Mouse (Mus musculus): ENCODE results near the gene Slc26a6.

DNA sequence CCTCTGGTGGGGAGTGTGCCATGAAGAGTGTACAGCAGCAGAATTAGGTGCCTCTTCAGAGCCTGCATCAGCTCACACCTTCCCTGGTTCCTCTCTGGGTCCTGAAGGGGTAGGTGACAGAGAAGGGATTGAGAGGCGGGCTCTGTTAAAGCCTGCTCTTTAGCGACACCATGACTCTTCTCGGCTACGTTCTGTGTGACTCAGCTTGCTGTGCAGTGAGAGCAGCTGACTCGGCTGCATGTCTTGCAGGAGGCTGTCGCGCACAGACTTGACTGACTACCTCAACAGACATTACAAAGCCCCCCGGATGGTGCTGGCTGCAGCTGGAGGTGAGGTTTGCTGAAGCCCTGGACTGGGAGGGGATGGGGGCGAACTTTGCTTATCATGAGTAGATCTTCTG, 92.0 kb downstream of the Slc26a6 start:
- TF ChIP-seq POLR2A (IDR thresholded peaks at IDR 0.05; ENCODE audit: borderline replicate concordance, extremely low read depth, insufficient read depth, insufficient read length, poor library complexity, severe bottlenecking) (no peak), CTCF (IDR thresholded peaks at IDR 0.05; ENCODE audit: borderline replicate concordance, extremely low read depth, insufficient read depth, insufficient read length) (no peak)
